Mouse (Mus musculus): ENCODE data around the gene Tnxb. TPM values are rescaled to one million over a fixed set of nuclear protein-coding genes. Genes with fewer than 3 reads are reported as not detected.
A peak's percentile ranks its signal among the peaks of the same experiment; 100 is the strongest.

The Tnxb gene
- polyA plus RNA-seq, 1 experiment from 2014 or later: 1.9 TPM

DNA sequence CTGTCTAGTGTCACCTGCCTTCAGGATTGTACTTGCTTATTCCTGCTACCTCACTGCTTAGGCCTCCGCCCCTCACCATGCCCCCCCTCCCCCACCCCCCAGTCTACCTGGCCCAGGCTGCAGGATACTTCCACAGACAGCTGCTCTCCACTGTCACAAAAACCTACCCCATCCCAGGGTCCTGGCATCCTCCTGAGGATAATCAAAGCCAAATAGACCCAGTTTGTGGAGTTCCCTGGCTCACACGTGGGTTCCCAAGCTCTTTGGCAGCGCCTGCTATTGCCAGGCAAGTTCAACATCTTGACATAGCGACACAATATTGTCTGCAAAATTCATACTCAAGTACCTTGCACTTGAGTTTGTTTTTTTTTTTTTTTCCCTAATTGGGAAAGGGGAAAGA is 10.3 kb downstream of the Tnxb start:
- no peak overlapping the region for H3K4me3 ChIP-seq (ENCODE audit: low read depth, low read length)

DNA sequence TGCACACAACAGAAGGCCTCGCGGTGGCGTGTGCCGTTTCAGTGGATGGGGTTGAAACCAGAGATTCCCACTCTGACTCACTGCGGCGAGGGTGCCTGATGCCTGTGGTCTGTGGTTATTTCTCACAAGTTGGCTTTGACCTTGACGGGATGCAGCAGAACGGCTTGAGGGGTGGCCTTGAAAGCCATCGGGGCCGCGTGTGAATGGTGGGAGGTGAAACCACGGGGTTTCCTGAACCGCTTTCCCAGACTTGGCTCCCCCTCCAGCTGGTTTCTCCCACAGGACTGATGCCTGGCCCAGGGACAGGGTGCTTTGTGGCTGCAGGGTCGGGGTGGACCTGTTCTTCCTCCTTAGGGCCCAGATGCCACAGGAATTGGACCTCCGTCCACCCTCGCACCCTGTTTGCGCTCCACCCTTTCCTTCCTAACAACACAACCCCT is 10.8 kb downstream of the Tnxb start:
- Histone ChIP-seq H3K9ac (ENCODE audit: low read length) (no peak overlapping the region), H3K4me2 (replicated peaks; ENCODE audit: low read depth) (no peak overlapping the region), H3K27me3 (ENCODE audit: control insufficient read depth, insufficient read depth, low read length) (no peaks in the 10 kb centered on the region), H3K4me1 (replicated peaks; ENCODE audit: control insufficient read depth, insufficient read depth) (peaks cover 18% of the 10 kb centered on the region), H3K36me3 (ENCODE audit: control insufficient read depth, insufficient read depth, low read length) (no peaks in the 10 kb centered on the region), H3K9me3 (ENCODE audit: control insufficient read depth, low read length) (no peaks in the 10 kb centered on the region), H3K27ac (replicated peaks) (peak overlapping the region; percentile 67), H3K4me3 (ENCODE audit: low read depth, low read length) (no peak overlapping the region)
- ATAC-seq (ENCODE audit: low FRiP score, low TSS enrichment) (no peak), DNase-seq (ENCODE audit: low spot score) (no peak)
- WGBS: 60% methylated on average over 17 of the region's 17 CpGs
- TF ChIP-seq EP300 (optimal IDR thresholded peaks at IDR 0.05) (no peak), CTCF (IDR thresholded peaks at IDR 0.05; ENCODE audit: low read depth) (0 out of 2 replicates have a peak, but pooled peaks have one; percentile 1)

More for the DNA sequence above, 10.3 kb downstream of the Tnxb start:
- Histone ChIP-seq H3K4me2 (replicated peaks; ENCODE audit: low read depth) (no peak overlapping the region), H3K9ac (ENCODE audit: low read length) (no peak overlapping the region), H3K27ac (replicated peaks) (no peak overlapping the region), H3K4me1 (replicated peaks; ENCODE audit: control insufficient read depth, insufficient read depth) (peaks cover 16% of the 10 kb centered on the region), H3K9me3 (ENCODE audit: control insufficient read depth, low read length) (no peaks in the 10 kb centered on the region), H3K27me3 (ENCODE audit: control insufficient read depth, insufficient read depth, low read length) (no peaks in the 10 kb centered on the region), H3K36me3 (ENCODE audit: control insufficient read depth, insufficient read depth, low read length) (no peaks in the 10 kb centered on the region)
- DNase-seq (ENCODE audit: low spot score): no peak
- WGBS: 83% methylated on average over 4 of the region's 4 CpGs
- no peak for TF ChIP-seq CTCF (IDR thresholded peaks at IDR 0.05; ENCODE audit: low read depth)
- no peak for TF ChIP-seq EP300 (optimal IDR thresholded peaks at IDR 0.05)
- ATAC-seq (ENCODE audit: low FRiP score, low TSS enrichment): no peak

DNA sequence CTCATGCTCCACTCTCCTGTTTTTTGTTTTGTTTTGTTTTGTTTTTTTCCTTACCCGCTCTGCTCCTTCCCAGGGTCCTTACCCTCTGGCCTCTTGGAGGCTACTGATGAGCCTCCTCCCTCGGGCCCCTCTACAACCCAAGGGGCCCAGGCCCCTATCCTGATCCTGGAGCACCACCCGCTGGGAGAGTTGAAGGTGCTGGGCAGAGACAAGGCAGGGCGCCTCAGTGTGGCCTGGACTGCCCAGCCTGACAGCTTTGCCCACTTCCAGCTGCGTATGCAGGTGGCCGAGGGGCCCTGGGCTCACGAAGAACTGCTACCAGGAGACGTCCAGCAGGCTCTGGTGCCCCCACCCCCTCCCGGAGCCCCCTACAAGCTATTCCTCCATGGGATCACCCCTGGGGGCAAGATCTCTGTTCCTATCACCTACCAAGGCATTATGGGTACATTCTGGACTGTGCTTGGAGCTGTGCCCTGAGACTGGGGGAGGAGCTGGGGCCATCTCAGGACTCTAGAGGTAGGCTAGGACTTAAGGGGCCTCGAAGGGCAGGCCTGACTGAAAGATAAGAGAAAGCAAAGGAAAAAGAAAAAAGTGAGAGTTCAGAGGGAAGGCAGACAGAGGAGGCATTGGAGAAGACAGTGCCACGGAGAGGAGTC is 11.7 kb downstream of the Tnxb start:
- no peak overlapping the region for H3K4me2 ChIP-seq (replicated peaks; ENCODE audit: low read depth)
- H3K27ac ChIP-seq (replicated peaks): 0 out of 2 replicates have a peak overlapping the region, but pooled peaks have one; percentile 0
- H3K9ac ChIP-seq (ENCODE audit: low read length): no peak overlapping the region
- DNase-seq (ENCODE audit: low spot score) (no peak), ATAC-seq (ENCODE audit: low FRiP score, low TSS enrichment) (no peak)
- peaks cover 18% of the 10 kb centered on the region for H3K4me1 ChIP-seq (replicated peaks; ENCODE audit: control insufficient read depth, insufficient read depth)
- TF ChIP-seq CTCF (IDR thresholded peaks at IDR 0.05; ENCODE audit: low read depth) (peak; percentile 44), EP300 (optimal IDR thresholded peaks at IDR 0.05) (no peak)
- 75% methylated on average over 11 of the region's 11 CpGs for WGBS
- no peaks in the 10 kb centered on the region for H3K27me3 ChIP-seq (ENCODE audit: control insufficient read depth, insufficient read depth, low read length)
- no peaks in the 10 kb centered on the region for H3K36me3 ChIP-seq (ENCODE audit: control insufficient read depth, insufficient read depth, low read length)
- no peaks in the 10 kb centered on the region for H3K9me3 ChIP-seq (ENCODE audit: control insufficient read depth, low read length)
- H3K4me3 ChIP-seq (ENCODE audit: low read depth, low read length): no peak overlapping the region

DNA sequence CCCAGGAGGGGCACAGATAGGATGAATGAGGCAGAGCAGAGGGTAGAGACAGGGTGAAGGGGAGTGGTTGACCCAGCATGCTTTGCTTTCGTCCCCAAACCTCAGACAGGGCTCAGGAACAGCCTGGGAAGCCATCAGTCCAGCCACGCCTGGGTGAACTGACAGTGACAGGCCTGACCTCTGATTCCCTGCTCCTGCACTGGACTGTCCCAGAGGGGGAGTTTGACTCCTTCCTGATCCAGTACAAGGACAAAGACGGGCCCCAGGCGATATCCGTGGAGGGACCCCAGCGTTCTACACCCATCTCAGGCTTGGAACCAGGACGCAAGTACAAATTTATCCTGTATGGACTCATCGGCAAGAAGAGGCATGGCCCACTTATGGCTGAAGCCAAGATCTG is 12.8 kb downstream of the Tnxb start:
- 81% methylated on average over 8 of the region's 8 CpGs for WGBS

DNA sequence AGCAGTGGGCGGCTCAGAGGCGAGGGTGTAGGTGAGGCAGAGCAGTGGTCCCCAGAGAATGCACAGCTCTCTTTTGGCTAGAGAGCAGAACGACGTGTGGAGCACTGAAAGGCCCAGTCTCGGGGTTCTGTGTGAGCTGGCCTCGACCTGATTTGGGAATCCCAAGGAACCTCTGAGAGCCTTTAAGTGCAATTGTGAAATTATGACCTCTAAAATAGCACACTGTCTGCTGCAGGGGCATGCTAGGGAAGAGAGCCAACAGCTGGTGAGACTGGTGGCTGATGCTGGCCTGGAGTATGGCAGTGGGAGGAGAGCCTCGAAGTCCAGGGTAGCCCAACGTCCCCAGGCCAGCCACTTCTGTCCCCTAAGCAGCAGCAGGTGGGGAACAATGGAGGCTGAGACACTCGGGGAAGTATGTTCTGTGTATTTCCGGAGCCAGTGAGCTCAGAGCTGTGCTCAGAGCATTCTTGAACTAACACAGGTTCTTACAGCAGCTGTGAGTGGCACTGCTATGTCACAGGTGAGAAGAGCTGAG is 13.4 kb downstream of the Tnxb start:
- ATAC-seq (ENCODE audit: low FRiP score, low TSS enrichment) (peak; percentile 2; the same call in 1 of the 2 replicates), DNase-seq (ENCODE audit: low spot score) (no peak)
- Histone ChIP-seq H3K4me2 (replicated peaks; ENCODE audit: low read depth) (no peak overlapping the region), H3K4me1 (replicated peaks; ENCODE audit: control insufficient read depth, insufficient read depth) (peaks cover 18% of the 10 kb centered on the region), H3K9ac (ENCODE audit: low read length) (no peak overlapping the region), H3K4me3 (ENCODE audit: low read depth, low read length) (no peak overlapping the region), H3K27ac (replicated peaks) (peak overlapping the region; percentile 88), H3K27me3 (ENCODE audit: control insufficient read depth, insufficient read depth, low read length) (no peaks in the 10 kb centered on the region), H3K9me3 (ENCODE audit: control insufficient read depth, low read length) (no peaks in the 10 kb centered on the region), H3K36me3 (ENCODE audit: control insufficient read depth, insufficient read depth, low read length) (no peaks in the 10 kb centered on the region; the same call in 1 of the 2 replicates)
- WGBS: 58% methylated on average over 10 of the region's 10 CpGs
- TF ChIP-seq CTCF (IDR thresholded peaks at IDR 0.05; ENCODE audit: low read depth) (no peak), EP300 (optimal IDR thresholded peaks at IDR 0.05) (no peak)

More for the DNA sequence above, 12.8 kb downstream of the Tnxb start:
- peak overlapping the region; percentile 88 for H3K27ac ChIP-seq (replicated peaks)
- ATAC-seq (ENCODE audit: low FRiP score, low TSS enrichment) (no peak), DNase-seq (ENCODE audit: low spot score) (no peak)
- no peak overlapping the region for H3K4me3 ChIP-seq (ENCODE audit: low read depth, low read length)
- H3K4me1 ChIP-seq (replicated peaks; ENCODE audit: control insufficient read depth, insufficient read depth): peaks cover 18% of the 10 kb centered on the region
- no peaks in the 10 kb centered on the region for H3K36me3 ChIP-seq (ENCODE audit: control insufficient read depth, insufficient read depth, low read length)
- H3K9me3 ChIP-seq (ENCODE audit: control insufficient read depth, low read length): no peaks in the 10 kb centered on the region
- H3K9ac ChIP-seq (ENCODE audit: low read length): no peak overlapping the region
- TF ChIP-seq EP300 (optimal IDR thresholded peaks at IDR 0.05): no peak
- TF ChIP-seq CTCF (IDR thresholded peaks at IDR 0.05; ENCODE audit: low read depth): no peak
- H3K27me3 ChIP-seq (ENCODE audit: control insufficient read depth, insufficient read depth, low read length): no peaks in the 10 kb centered on the region
- H3K4me2 ChIP-seq (replicated peaks; ENCODE audit: low read depth): no peak overlapping the region

Data from stomach, postnatal 0 days (tissue).